Mouse (Mus musculus) heart, postnatal 25 days (tissue): ENCODE measurements around the gene Fdx1l. TPM values are rescaled to one million over a fixed set of nuclear protein-coding genes. Genes with fewer than 3 reads are reported as not detected.

Experiments used
- DNase-seq: peaks from one replicate; pipeline ENCODE4 v3.0.0; 2022; ENCODE audit warnings: low spot score
- intact Hi-C: fragments of 180-260 bp; cut with DNase I; formaldehyde crosslinking; loops from one replicate; pipeline ENCODE4 v1.15.1; 2025
- total RNA-seq, 2 experiments: library from RNA; stranded (reverse); gene quantifications; 2 replicates each; pipeline ENCODE4 v1.2.3; 2021

Fdx1l gene
- total RNA-seq: 10 to 100 TPM; 33.6 to 36.5 TPM

DNA sequence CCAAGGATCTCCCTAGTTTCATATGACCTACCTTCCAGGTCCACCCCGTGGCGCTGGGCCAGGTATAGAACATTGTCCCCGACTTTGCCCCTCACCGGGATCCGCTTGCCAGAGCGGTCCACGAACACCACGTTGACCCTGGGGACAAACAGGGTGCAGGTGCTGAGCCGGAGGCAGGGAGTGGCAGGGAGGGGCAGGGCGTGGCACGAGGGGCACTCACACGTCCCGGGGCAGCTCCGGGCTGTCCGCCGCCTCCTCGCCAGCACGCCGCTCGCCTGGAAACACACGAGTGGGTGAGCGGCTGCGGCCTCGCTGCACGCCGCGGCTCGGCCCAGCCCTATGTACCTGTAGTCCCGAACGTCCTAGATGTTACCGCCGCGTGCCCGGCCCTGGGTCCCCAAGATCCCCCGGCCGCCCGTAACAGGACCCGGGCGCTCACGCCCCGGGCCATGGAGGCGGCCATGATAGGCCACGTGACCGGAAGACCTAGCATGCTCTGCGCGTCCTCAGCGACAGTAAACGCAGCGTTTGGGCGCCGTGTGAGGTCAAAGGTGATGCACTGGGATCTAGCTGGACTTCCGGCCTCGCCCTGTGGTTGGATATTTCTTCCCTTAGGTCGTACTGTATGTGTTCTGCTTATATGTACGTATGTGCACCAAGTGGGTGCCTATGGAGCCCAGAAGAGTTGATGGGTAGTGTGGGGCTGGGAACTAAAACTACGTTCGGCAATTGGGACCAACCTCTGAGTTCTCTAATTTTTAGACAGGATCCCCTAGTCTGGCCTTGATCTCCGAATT, at the start of gene Fdx1l, which contains the start of gene Gm49373:
TSS of gene Fdx1l (minus strand) at position 571 of the 797 bp plus-strand sequence.
TSS of gene Gm49373 (minus strand) at position 53 of the 797 bp plus-strand sequence.
- intact Hi-C loops: loop anchor here (5.0 kb wide), 1 partner anchor 64 kb away; no protein-coding TSS in a partner anchor
- peak; percentile 78 for DNase-seq

- DNase-seq: no peak
- intact Hi-C loops: no loop called here
Measured at GRCm38 (mm10) chr9:21121483-21121882, 48.1 kb upstream of the Fdx1l start.

- no peak for DNase-seq
- intact Hi-C loops: no loop called here
Measured at GRCm38 (mm10) chr9:21117073-21117472, 43.7 kb upstream of the Fdx1l start.

- intact Hi-C loops: no loop called here
- DNase-seq: no peak
Measured at GRCm38 (mm10) chr9:21115105-21115504, 41.7 kb upstream of the Fdx1l start.

GRCm38 (mm10) chr9:21114190-21114589, 40.8 kb upstream of the Fdx1l start:
- no peak for DNase-seq
- intact Hi-C loops: no loop called here

DNA sequence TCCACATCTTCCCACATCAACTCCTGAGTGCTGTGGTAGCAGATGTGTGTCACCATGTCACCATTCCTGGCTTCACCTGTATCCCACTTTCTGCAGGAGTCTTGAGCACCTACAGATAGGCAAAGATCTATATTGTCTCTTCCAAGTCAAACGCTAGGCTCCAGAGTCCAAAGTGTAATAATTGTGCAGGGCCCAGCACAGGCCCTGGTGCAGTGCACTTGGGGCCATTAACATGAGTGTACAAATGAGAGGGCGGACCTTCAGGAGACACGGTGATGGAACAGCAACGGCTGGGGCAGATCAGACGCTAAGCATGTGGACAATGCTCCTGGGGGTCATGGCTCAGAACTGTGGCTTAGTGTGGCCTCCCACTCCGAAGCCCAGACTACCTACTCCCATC, 40.3 kb upstream of the Fdx1l start:
- no peak for DNase-seq
- intact Hi-C loops: no loop called here

- intact Hi-C loops: no loop called here
Measured at GRCm38 (mm10) chr9:21107607-21108237, 34.3 kb upstream of the Fdx1l start.

GRCm38 (mm10) chr9:21105760-21106564, 32.5 kb upstream of the Fdx1l start:
- intact Hi-C loops: no loop called here
- no peak for DNase-seq

More at GRCm38 (mm10) chr9:21107607-21108237, 34.3 kb upstream of the Fdx1l start:
- DNase-seq: no peak

- intact Hi-C loops: no loop called here
- no peak for DNase-seq
Measured at GRCm38 (mm10) chr9:21104814-21105213, 31.4 kb upstream of the Fdx1l start.

DNA sequence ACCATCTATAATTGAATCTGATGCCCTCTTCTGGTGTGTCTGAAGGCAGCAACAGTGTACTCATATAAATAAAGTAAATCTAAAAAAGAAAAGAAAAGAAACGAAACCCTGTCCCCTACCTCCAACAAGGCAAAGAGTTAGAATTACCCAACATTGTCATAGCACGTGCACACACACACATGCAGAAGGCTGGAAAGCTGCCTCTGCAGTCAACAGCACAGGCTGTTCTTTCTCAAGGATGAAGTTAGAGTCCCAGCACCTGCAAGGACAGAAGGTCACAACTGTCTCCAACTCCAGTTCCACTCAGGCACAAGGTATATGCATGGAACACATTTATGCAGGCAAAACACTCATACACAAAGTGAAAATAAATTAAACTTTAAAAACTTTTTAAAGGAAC, 28.7 kb upstream of the Fdx1l start:
- DNase-seq: no peak
- intact Hi-C loops: no loop called here

DNA sequence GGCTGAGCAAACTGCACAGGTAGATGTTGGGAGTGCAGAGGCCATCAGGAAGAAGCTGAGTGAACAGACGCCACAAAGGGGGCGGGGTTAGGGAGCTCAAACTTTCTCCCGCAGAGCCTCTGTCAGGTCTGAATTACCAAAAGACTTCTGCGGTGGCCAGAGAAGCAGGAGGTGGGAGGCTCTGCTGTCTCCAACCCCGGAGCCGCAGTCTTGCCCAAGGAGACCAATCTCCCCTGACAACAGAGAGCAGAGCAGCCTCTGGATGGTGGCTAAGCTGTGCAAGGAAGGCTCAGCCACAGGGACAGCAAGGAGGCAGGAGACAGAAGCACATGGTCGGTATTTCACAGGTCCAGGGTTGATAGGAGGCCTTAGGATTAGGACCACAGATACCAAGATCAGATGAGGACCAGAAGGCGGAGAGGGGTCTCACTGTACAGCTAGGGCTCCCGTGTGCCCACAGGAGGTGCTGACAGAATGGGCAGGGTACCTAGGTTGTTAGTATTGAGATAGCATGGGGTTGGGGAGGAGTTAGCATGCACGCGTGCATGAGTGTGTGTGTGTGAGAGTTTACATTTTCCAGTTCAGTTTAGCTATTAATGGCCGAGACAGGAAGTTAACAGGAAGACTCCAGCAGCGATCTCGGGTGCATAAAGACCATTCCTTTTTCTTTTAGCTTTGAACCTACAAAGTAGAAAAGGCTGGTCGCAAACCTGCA, 27.2 kb upstream of the Fdx1l start:
- intact Hi-C loops: no loop called here
- no peak for DNase-seq

DNA sequence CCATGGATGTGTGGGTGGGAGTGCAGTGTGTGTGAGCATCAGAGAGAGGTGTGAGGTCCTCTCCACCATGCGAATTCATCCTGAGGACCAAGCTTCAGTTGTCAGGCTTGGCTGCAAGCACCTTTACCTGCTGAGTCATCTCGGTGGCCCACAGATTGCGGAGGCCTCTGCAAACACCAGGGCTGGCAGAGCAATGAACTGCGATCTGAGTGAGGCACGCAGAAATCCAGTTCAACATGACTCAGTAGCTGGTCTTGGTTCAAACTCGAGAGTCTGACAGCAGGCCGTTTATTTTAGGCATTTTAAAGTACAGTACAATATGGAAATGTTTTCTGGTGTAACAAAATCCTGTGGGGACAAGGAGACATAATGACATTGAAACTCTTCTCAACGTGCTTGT, 24.4 kb upstream of the Fdx1l start:
- DNase-seq: no peak
- intact Hi-C loops: no loop called here

- no peak for DNase-seq
- intact Hi-C loops: no loop called here
Measured at GRCm38 (mm10) chr9:21095958-21096357, 22.5 kb upstream of the Fdx1l start.

- no peak for DNase-seq
- intact Hi-C loops: no loop called here
Measured at GRCm38 (mm10) chr9:21093423-21093822, 20.0 kb upstream of the Fdx1l start.

- intact Hi-C loops: no loop called here
- peak; percentile 96 for DNase-seq
Measured at GRCm38 (mm10) chr9:21091707-21092320, 18.4 kb upstream of the Fdx1l start, which contains the start of the genes Gm38431 and Raver1. TSS of gene Gm38431 (minus strand) at chr9:21091997. TSS of gene Raver1 (minus strand) at chr9:21092008.

DNA sequence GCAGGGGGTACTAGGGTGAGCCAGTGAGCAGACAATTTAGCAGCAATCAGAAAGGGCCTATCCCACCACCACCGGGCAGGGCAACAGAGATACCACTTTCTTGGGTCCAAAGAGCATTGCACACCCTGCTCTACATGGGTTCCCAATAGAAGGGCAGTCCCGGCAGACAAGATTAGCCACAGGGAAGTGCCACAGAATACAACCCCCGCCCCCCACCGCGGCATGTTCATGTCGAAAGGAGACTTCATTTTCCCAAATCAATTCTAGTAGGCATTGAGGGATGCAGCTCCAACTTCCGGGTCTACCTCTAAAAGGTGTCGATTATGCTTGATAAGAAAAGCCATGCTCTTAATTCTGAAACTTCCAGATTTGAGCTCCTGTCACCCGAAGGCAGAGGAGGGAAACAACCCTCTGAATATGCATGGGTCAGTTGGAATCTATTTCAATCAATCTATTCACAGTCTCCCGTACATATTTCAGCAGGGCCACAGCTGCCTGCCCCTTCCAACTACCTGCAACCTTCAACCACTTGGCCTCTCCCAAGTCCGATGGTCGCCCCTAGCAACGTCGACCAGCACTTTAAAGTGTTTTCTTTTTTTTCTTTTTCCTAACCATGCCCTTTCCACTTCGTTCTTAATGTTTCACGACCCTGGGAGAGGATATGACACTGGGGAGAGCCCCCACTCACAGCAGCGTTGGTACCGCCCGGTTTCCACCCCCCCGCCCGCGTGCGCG, 17.7 kb upstream of the Fdx1l start:
- intact Hi-C loops: no loop called here
- no peak for DNase-seq

DNA sequence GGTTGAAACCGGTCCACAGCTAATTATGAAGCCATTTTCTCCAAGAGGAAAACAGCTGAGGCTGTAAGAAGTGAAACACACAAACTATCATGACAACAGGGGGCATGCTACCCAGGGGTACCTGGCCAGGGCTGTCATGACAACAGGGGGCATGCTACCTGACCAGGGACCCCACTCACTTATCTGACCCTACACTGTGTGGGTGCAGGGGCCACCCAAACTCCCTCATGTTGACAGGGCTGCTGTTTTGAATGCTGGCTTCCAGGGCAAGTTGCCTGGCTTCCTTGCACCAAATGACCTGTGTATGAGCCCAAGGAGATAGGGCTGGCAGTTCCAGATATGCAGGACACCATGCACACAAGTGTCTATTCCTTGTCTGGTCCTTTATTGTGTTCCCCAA, 17.1 kb upstream of the Fdx1l start:
- intact Hi-C loops: no loop called here
- DNase-seq: no peak

DNA sequence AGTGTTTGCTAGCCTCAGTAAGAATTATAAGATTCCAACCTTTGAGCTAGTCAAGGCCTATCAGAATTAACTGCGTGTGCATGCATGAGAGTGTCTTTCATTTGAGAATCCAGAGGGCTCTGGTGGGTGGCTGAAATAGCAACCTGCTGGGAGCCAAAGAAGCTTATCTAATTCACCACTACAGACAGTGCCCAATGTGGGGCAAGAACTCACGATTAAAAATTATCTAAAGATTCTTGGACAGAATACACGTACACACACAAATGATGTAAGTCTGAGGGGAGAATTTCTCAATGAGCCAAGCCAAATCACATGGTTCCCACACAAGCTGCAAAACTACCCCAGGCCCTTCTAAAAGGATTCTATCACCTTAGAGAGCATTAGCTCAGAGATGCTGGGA, 9.9 kb upstream of the Fdx1l start:
- intact Hi-C loops: no loop called here
- DNase-seq: no peak

- intact Hi-C loops: no loop called here
- no peak for DNase-seq
Measured at GRCm38 (mm10) chr9:21081127-21081526, 7.7 kb upstream of the Fdx1l start.
